Mouse (Mus musculus) spleen, postnatal 0 days (tissue): Measurements from ENCODE around the gene Slc16a1. TPM values are rescaled to one million over a fixed set of nuclear protein-coding genes. Genes with fewer than 3 reads are reported as not detected.

Source experiments
- polyA plus RNA-seq: library from polyadenylated mRNA; unstranded; fragments of >200 nt; fragmentation: Nextera tagmentation; extraction: Ambion mirVana; gene quantifications from 2 replicates; pipeline ENCODE4 v1.2.1, GENCODE M21; 2015

Slc16a1 gene
- polyA plus RNA-seq = 83.4 and 89.3 TPM in 2 replicates

GRCm38 (mm10) chr3:104638403-104638779 is at the start of gene Slc16a1:
TSS of gene Slc16a1 (plus strand) at chr3:104638668.

Other genes with a start within 250 kb of the Slc16a1 start
- 5.6 and 7.2 TPM in 2 replicates for gene Lrig2, start 126.8 kb upstream of the Slc16a1 start, polyA plus RNA-seq
- gene Ppm1j, start 142.4 kb downstream of the Slc16a1 start, polyA plus RNA-seq = 0.65 and 1.2 TPM in 2 replicates
- 0.04 TPM in 1 of 2 replicates, not detected in the other for gene Fam19a3, start 143.2 kb downstream of the Slc16a1 start, polyA plus RNA-seq
- 40.1 and 46.6 TPM in 2 replicates for gene Rhoc, start 149.7 kb downstream of the Slc16a1 start, polyA plus RNA-seq
- gene Mov10, start 179.9 kb downstream of the Slc16a1 start, polyA plus RNA-seq = 17.1 and 24.0 TPM in 2 replicates
- gene St7l, start 225.3 kb downstream of the Slc16a1 start, polyA plus RNA-seq = 14.2 and 15.1 TPM in 2 replicates
- 101 and 118 TPM in 2 replicates for gene Capza1, start 225.8 kb downstream of the Slc16a1 start, polyA plus RNA-seq